Comparison of ENCODE assay signal across 9 mouse cellular contexts in genomic region chr15:12795457-12795894, GRCm38 (mm10). TPM values are rescaled to one million over a fixed set of nuclear protein-coding genes. Genes with fewer than 3 reads are reported as not detected.
DNase-seq lines count a peak whose midpoint lies in the region; ATAC-seq and TF ChIP-seq lines count a peak whose summit lies in the region.
"Had no signal": no experiment of that assay in that cellular context is flagged by ENCODE, and none has a peak within 500 bp of the region (broad histone marks: within the 10 kb centered on the region; RNA-seq: fewer than 3 reads in every experiment).

No protein-coding gene starts in this region.

- no peaks in the 10 kb centered on the region for H3K4me1 ChIP-seq in kidney, postnatal 0 days (replicated peaks; ENCODE audit: insufficient read depth, low read length)
- H3K4me1 ChIP-seq in lung, embryonic 14.5 days (ENCODE audit: insufficient read depth) = no peaks in the 10 kb centered on the region

- WGBS in kidney, postnatal 0 days = 0% methylated on average over 2 of the region's 2 CpGs
- WGBS in lung, embryonic 14.5 days = 2% methylated on average over 2 of the region's 2 CpGs

- H3K27ac ChIP-seq in kidney, postnatal 0 days = no peak overlapping the region
- no peak overlapping the region for H3K27ac ChIP-seq in lung, embryonic 14.5 days (ENCODE audit: low read depth)
- H3K27ac ChIP-seq: heart, embryonic 15.5 days had no signal

- H3K36me3 ChIP-seq in kidney, postnatal 0 days (ENCODE audit: insufficient read depth, low read length) = no peaks in the 10 kb centered on the region
- no peaks in the 10 kb centered on the region for H3K36me3 ChIP-seq in lung, embryonic 14.5 days (ENCODE audit: insufficient read depth)
- H3K36me3 ChIP-seq: heart, embryonic 15.5 days had no signal

- no peaks in the 10 kb centered on the region for H3K27me3 ChIP-seq in kidney, postnatal 0 days (ENCODE audit: insufficient read depth, low read length)
- no peaks in the 10 kb centered on the region for H3K27me3 ChIP-seq in lung, embryonic 14.5 days (ENCODE audit: insufficient read depth, low read length)
- H3K27me3 ChIP-seq: heart, embryonic 15.5 days had no signal

- DNase-seq in B cell, adult 2 months = peak; percentile 70 to 75
- DNase-seq in ES-CJ7 (ENCODE audit: low read depth, low spot score) = peak; percentile 92
- DNase-seq in cerebellum, adult 9-10 months = peak; percentile 77
- DNase-seq in gastrocnemius, postnatal 10 days = peak; percentile 41
- DNase-seq in kidney, postnatal 0 days (ENCODE audit: low spot score) = peak; percentile 91
- DNase-seq in lung, embryonic 14.5 days = peak; percentile 95
- peak; percentile 94 for DNase-seq in retina, embryonic 14.5 days (ENCODE audit: low spot score)

- no peaks in the 10 kb centered on the region for H3K9me3 ChIP-seq in kidney, postnatal 0 days (replicated peaks; ENCODE audit: low read length)
- no peaks in the 10 kb centered on the region for H3K9me3 ChIP-seq in lung, embryonic 14.5 days (ENCODE audit: low read depth, low read length)
- H3K9me3 ChIP-seq: heart, embryonic 15.5 days had no signal

- H3K9ac ChIP-seq in kidney, postnatal 0 days (ENCODE audit: low read depth, low read length) = no peak overlapping the region
- H3K9ac ChIP-seq in lung, embryonic 14.5 days = no peak overlapping the region
- H3K9ac ChIP-seq: heart, embryonic 15.5 days had no signal

- ATAC-seq in kidney, postnatal 0 days (replicated peaks; ENCODE audit: low FRiP score, low read depth) = no peak; the same call in 1 of the 2 replicates
- peak; percentile 39; the same call in 1 of the 2 replicates for ATAC-seq in lung, embryonic 14.5 days (ENCODE audit: insufficient read depth)
- ATAC-seq in erythroid progenitor cell, adult 5-6 weeks (replicated peaks; ENCODE audit: low FRiP score, poor library complexity, severe bottlenecking) = no peak

- H3K4me3 ChIP-seq in kidney, postnatal 0 days (replicated peaks; ENCODE audit: low read depth, low read length) = no peak overlapping the region
- H3K4me3 ChIP-seq in lung, embryonic 14.5 days (ENCODE audit: low read depth, low read length) = no peak overlapping the region
- H3K4me3 ChIP-seq: heart, embryonic 15.5 days had no signal

- peak; percentile 88 for TF ChIP-seq CTCF in kidney, postnatal 0 days (IDR thresholded peaks at IDR 0.05; ENCODE audit: low read depth)
- peak; percentile 87 for TF ChIP-seq CTCF in lung, embryonic 14.5 days (IDR thresholded peaks at IDR 0.05; ENCODE audit: low read depth)

- H3K4me2 ChIP-seq in kidney, postnatal 0 days (ENCODE audit: low read length) = no peak overlapping the region
- H3K4me2 ChIP-seq in lung, embryonic 14.5 days = no peak overlapping the region
- H3K4me2 ChIP-seq: heart, embryonic 15.5 days had no signal

RNA-seq across cellular contexts. Expression of gene 6030458C11Rik, which starts 29.0 kb away (rescaled TPM):
- 10 to 100 TPM; 17.9 to 18.2 TPM for total RNA-seq in gastrocnemius, postnatal 10 days (2021)
- 20.8 and 22.8 TPM in 2 replicates for polyA plus RNA-seq in kidney, postnatal 0 days (2015; fragmentation: Nextera tagmentation; extraction: Ambion mirVana)
- polyA plus RNA-seq in lung, embryonic 14.5 days (2014; fragmentation: Nextera tagmentation; extraction: Ambion mirVana) = 35.0 and 35.1 TPM in 2 replicates
- total RNA-seq in erythroid progenitor cell, adult 5-6 weeks (2015; ENCODE audit: low replicate concordance) = 39.4 and 44.7 TPM in 2 replicates
- 37.5 and 39.1 TPM in 2 replicates for total RNA-seq in erythroid progenitor cell, adult 5-6 weeks (2017; ENCODE audit: low replicate concordance)

RNA-seq across cellular contexts. Expression of gene Drosha, which starts 29.1 kb away (rescaled TPM):
- total RNA-seq in gastrocnemius, postnatal 10 days (2021) = 10 to 100 TPM; 29.8 to 31.0 TPM
- 22.3 and 25.9 TPM in 2 replicates for polyA plus RNA-seq in kidney, postnatal 0 days (2015; fragmentation: Nextera tagmentation; extraction: Ambion mirVana)
- polyA plus RNA-seq in lung, embryonic 14.5 days (2014; fragmentation: Nextera tagmentation; extraction: Ambion mirVana) = 42.3 TPM in 2 replicates
- total RNA-seq in erythroid progenitor cell, adult 5-6 weeks (2015; ENCODE audit: low replicate concordance) = 22.7 and 33.5 TPM in 2 replicates
- 22.1 and 37.8 TPM in 2 replicates for total RNA-seq in erythroid progenitor cell, adult 5-6 weeks (2017; ENCODE audit: low replicate concordance)

RNA-seq across cellular contexts. Expression of gene Pdzd2, which starts 55.8 kb away (rescaled TPM):
- total RNA-seq in gastrocnemius, postnatal 10 days (2021) = 10 to 100 TPM; 44.8 to 61.6 TPM
- 17.1 and 19.1 TPM in 2 replicates for polyA plus RNA-seq in kidney, postnatal 0 days (2015; fragmentation: Nextera tagmentation; extraction: Ambion mirVana)
- polyA plus RNA-seq in lung, embryonic 14.5 days (2014; fragmentation: Nextera tagmentation; extraction: Ambion mirVana) = 21.7 and 24.1 TPM in 2 replicates
- total RNA-seq in erythroid progenitor cell, adult 5-6 weeks (2015; ENCODE audit: low replicate concordance) = 1.1 TPM in 1 of 2 replicates, not detected in the other
- 0.08 and 0.13 TPM in 2 replicates for total RNA-seq in erythroid progenitor cell, adult 5-6 weeks (2017; ENCODE audit: low replicate concordance)

Comparison
In these comparisons a context has a peak if more than half of its experiments do, and no peak if none do; other contexts are left out.
1. DNase-seq: peak in every context shown above with its lines; median percentile 95 in lung, embryonic 14.5 days; 94 in retina, embryonic 14.5 days; 92 in ES-CJ7; 91 in kidney, postnatal 0 days; 77 in cerebellum, adult 9-10 months; 72 in B cell, adult 2 months; 41 in gastrocnemius, postnatal 10 days.
2. RNA of gene Pdzd2, which starts 55.8 kb away (total RNA-seq): 44.8 to 61.6 TPM in gastrocnemius, postnatal 10 days; 0.08 to 1.1 TPM in erythroid progenitor cell, adult 5-6 weeks; every median in the first group is over 10 times any median in the second.